Mouse (Mus musculus) layer of hippocampus, postnatal 10 days (tissue): Measurements from ENCODE around the gene Tinag. TPM values are rescaled to one million over a fixed set of nuclear protein-coding genes. Genes with fewer than 3 reads are reported as not detected.
"Not testable (repeated sequence)": the region's sequence is repeated elsewhere in the genome, so short reads cannot be mapped to it uniquely, and the experiment has no call there.

Source experiments
- DNase-seq, 2 experiments: peaks; one replicate each; pipeline ENCODE4 v3.0.0; 2021; ENCODE audit warnings: low spot score in 2 of 2
- long read RNA-seq: library from polyadenylated mRNA; stranded (forward); transcript quantifications from one replicate; pipeline ENCODE4 v2.0.0, GENCODE M21; 2023
- total RNA-seq, 2 experiments: library from RNA; stranded (reverse); gene quantifications; 2 replicates each; pipeline ENCODE4 v1.2.3; 2021

Tinag gene
- not detected for total RNA-seq
- long read RNA-seq, result 0 reads

GRCm38 (mm10) chr9:77045585-77045984 is at the start of gene Tinag:
Gene Tinag, minus strand, starts transcription at chr9:77045794.
- no peak for DNase-seq

GRCm38 (mm10) chr9:77083221-77083620 is 37.6 kb upstream of the Tinag start:
- DNase-seq, result not testable (repeated sequence)

GRCm38 (mm10) chr9:77071676-77072075 is 26.1 kb upstream of the Tinag start:
- no peak for DNase-seq

GRCm38 (mm10) chr9:77056611-77057010 is 11.0 kb upstream of the Tinag start:
- DNase-seq, result no peak

GRCm38 (mm10) chr9:77054426-77055193 is 9.0 kb upstream of the Tinag start:
- DNase-seq, result no peak

GRCm38 (mm10) chr9:77051406-77051805 is 5.8 kb upstream of the Tinag start:
- DNase-seq, result no peak

- DNase-seq, result no peak
These were observed 4.1 kb upstream of the Tinag start for GRCm38 (mm10) chr9:77049669-77050068.

GRCm38 (mm10) chr9:77046067-77046715 is 597 bp upstream of the Tinag start:
- no peak for DNase-seq

GRCm38 (mm10) chr9:77035361-77035760 is 10.2 kb downstream of the Tinag start:
- no peak for DNase-seq

- no peak for DNase-seq
These were observed 13.0 kb downstream of the Tinag start for GRCm38 (mm10) chr9:77032430-77033154.

- no peak for DNase-seq
These were observed 20.3 kb downstream of the Tinag start for GRCm38 (mm10) chr9:77025271-77025670.

- no peak for DNase-seq
These were observed 26.7 kb downstream of the Tinag start for GRCm38 (mm10) chr9:77018935-77019334.

- DNase-seq, result no peak
These were observed 49.6 kb downstream of the Tinag start for GRCm38 (mm10) chr9:76996021-76996420.

GRCm38 (mm10) chr9:76989946-76990345 is 55.6 kb downstream of the Tinag start:
- DNase-seq, result peak; percentile 7 to 15

- DNase-seq, result no peak
These were observed 110.8 kb downstream of the Tinag start for GRCm38 (mm10) chr9:76934813-76935212.

- DNase-seq, result no peak
These were observed 130.4 kb downstream of the Tinag start for GRCm38 (mm10) chr9:76915093-76915661.
